Mouse (Mus musculus) retina, postnatal 1 day (tissue): ENCODE data around the gene Ust.

ENCODE experiments used
- DNase-seq: peaks from one replicate; pipeline ENCODE4 v3.0.0-alpha.2; 2012

Gene Ust

GRCm38 (mm10) chr10:8427671-8428364, 90.8 kb downstream of the Ust start:
- no peak for DNase-seq

DNA sequence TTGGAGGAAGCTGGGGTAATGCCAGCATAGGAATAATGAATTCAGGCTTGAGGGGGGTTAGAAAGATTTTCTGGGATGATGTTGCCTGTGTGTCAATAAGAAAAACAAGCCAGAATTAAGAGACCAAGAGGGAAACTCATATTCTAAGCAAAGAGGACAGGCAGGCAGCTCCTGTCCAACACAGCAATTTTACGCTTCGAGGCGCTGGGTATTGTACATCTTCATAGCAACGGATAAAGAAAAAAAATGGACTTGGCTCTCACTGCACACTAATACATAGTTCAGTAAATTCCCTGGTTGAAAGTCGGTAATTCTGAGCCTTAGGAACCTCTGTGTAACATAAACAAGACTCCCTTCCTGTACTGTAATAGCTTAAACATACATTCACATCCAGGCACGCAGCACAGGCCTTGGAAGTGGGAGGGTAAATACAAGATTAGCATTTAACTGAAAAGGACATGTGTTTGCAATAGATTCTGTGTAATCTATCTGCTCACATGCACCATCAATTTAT, 99.1 kb downstream of the Ust start:
- no peak for DNase-seq

DNA sequence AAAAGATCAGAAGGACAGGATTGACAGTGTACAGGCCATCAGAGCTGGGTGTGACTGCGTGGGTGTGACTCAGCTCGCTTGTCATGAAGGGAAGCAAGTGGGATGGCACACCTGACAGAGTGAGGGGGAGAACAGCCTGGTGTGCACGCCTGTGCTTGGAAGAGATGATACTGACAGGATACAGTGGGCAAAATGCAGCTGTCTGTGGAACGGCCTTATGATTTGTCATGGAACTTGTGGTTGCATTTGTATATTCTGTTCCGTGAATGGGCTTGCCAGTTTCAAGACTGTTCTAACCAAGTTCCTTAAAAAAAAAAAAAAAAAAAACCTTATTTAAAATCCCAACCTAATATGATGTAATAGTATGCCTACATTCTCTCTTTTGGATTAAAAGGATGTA, 103.2 kb downstream of the Ust start:
- no peak for DNase-seq

GRCm38 (mm10) chr10:8415036-8415435, 103.6 kb downstream of the Ust start:
- no peak for DNase-seq

DNA sequence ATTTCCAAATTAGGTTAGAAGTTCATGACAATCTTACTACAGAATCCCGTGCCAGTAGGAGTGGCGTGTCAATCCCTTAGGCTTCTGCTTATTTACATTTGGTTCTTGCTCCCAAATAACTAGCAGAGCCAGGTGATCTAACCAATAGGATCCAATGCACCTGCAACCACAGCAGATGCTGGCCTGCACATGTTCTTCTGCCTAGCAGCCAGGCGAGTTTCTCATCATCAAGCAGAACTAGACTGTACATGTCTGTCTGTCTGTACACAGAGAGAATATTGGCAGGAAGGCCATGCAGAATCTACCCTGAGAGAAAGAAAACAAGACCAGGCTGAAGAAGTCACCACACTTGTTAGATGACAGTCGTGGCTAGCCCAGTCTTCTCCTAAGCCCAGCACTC, 113.5 kb downstream of the Ust start:
- no peak for DNase-seq

GRCm38 (mm10) chr10:8392226-8392625, 126.4 kb downstream of the Ust start:
- no peak for DNase-seq

DNA sequence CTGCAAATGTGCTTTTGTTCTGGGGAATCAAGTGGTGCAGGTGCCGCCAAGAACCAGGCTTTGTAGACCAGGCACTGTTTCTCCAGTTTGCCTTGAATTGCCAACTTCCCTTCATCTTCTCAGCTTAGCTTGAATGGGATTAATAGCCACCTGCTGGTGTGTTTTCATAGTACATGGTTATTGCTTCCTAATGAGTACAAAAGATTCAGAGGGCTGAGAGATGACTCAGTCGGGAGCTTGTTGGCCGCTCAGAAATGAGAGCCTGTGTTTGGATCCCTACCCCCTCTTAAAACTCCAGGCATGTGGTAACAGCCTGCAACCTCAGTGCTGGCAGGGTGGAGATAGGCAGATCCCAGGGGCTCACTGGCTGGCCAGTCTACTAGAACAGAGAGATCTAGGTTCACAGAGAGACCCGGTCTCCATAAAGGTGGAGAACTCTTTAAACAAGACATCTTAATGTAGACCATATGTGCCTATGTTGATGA, 127.3 kb downstream of the Ust start:
- peak; percentile 25 for DNase-seq

- DNase-seq = no peak
Measured at GRCm38 (mm10) chr10:8388239-8388638, 130.4 kb downstream of the Ust start.

GRCm38 (mm10) chr10:8369894-8370500, 148.6 kb downstream of the Ust start:
- DNase-seq = no peak

GRCm38 (mm10) chr10:8365816-8366215, 152.8 kb downstream of the Ust start:
- DNase-seq = no peak

- no peak for DNase-seq
Measured at GRCm38 (mm10) chr10:8364182-8364581, 154.4 kb downstream of the Ust start.

DNA sequence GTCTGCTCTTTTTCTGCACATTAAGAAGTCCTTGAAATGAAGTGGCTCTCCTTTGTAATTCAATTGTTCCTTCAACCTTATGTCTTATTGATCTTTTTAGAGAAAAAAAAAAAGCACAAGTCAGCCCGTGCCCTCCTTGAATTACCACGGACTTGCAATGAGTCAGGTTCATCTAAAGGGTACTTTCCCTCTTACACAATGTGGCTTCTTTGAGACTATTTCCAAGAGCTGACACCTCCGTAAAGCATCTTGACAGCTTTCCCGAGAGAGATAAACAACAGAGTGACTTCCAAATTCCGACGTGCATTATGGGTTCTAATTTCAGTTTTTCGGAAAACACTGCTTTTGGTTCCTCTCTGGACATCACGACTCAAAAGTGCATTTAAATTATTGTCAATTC, 155.3 kb downstream of the Ust start:
- DNase-seq = no peak

GRCm38 (mm10) chr10:8358286-8359045, 160.2 kb downstream of the Ust start:
- no peak for DNase-seq

- DNase-seq = no peak
Measured at GRCm38 (mm10) chr10:8353534-8353933, 165.1 kb downstream of the Ust start.

DNA sequence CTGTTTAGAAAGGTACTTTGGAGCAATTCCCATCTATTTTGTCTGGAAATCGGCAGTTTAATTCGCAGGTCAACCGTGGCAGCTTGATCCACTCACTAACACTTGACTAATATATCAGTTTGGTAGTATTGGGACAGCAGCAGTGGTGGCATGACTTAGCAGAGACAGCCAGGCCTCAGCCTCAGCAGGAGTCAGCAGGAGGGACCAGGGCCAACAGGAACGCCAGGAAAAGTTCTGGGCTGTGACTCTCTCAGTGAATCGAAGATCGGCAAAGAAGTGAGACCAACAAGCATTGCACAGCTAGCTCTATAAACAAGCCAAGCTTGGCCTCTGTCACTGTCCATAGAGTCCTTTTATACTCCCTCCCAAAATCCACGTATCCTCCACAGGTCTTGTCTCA, 168.0 kb downstream of the Ust start:
- no peak for DNase-seq

GRCm38 (mm10) chr10:8347497-8347896, 171.1 kb downstream of the Ust start:
- DNase-seq = no peak

DNA sequence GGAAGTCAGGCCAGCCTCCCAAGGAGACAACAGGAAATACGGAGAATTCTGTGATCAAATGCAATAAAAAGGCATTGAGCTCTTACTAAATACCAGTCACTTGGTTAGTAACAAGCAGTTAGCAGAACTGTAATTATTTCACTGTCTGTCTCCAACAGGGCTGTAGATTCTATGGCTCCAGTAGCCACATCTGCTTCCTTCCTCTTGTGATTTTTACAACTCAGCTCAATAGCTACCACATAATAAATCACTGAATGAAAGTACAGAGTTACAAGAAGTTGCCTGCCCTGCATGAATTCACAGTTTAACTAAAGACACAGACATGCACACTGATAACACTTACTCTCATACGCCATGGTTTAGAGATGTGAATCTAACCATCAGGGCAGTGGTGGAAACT, 176.1 kb downstream of the Ust start:
- no peak for DNase-seq

DNA sequence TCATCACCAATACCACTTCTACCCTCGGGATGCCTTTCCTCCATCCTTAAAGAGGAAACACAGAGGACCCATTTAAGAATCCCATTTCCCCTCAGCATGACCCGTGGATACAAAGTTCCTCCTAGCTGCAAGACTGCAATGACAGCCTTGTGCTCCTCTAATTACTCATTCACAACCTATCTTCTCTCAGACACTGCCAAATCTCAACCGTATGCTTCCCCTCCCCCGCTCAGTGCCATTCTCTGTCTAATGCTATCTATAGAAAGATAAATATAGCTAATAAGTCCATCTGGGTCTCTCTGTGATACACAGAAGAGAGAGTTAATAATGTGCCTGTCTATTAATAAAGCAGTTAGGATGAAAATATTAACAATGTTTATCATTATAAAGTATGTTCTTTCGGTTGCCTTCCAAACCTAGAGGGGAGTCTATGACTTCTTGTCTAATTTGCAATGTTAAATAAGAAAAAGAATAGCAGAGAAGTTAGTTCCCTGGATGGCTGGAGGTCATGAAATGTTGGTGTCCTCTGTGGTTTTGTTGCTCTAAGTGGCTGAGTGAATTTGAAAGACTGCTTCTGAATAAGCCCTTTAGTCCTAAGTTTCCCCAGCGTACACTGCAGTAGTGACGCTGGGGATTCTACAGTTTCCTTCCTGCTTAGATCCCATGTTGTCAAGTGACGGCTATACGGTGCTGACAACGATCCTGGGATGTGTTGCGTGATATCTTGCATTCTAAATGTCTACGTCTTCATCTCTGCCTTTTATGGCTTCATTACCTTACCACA, 178.8 kb downstream of the Ust start:
- DNase-seq = no peak

GRCm38 (mm10) chr10:8336601-8337000, 182.0 kb downstream of the Ust start:
- DNase-seq = no peak

DNA sequence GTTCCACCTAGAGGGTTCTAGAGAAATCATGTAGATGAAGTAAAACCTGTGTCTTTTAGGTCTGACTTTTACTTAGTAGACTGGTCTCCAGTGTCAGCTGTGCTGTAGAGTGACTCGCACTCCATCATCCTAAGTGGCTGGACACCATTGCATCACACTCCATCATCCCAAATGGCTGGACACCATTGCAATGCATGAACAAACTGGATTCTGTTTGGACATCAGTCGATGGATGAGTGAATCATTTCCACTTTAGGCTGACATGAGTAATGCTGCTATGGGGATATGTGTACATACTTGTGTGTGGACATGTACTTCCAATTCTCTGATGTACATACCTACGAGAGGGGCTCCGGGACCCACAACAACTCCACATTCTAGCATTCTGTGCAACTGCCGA, 187.7 kb downstream of the Ust start:
- DNase-seq = no peak

DNA sequence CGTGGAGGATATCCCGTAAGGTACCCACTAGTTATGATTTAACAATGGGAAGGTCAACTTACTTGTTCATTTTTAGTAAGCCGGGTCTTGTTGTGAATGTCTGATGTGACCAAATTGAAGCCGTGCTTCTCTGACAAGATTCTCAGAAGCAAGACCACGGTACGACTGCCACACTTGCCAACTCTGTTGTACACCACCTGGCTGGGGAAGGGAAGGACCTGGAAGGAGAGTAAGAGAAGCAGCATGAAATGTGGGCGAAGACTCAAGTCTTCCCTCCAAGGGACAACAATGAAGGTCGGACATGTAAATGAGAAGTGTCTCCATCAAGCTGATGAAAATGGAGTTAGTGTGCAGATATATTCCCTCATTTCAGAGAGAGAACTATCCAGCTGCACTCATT, 188.6 kb downstream of the Ust start:
- no peak for DNase-seq

DNA sequence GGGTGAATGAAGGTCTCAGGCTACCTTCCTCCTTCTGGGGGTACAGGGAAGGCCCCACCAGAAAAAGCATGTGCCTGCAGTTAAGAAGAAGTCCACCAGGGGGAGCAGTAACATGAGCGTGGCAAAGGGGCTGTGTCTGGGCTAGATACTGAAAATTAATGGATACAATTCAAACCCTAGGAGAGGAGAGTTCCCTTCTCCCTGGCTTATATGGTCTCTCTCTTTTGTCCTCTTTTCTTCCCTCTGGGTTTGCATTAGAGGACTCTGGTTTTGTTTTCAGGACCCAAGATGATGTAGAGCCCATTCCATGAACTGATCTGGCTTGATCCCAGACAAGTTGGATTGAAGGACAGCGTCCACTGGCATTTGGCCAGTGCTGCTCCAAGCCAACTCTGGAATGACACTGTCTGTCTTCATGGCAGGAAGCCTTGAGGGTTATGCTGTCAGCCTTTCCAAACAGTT, 195.3 kb downstream of the Ust start:
- peak; percentile 65 for DNase-seq

DNA sequence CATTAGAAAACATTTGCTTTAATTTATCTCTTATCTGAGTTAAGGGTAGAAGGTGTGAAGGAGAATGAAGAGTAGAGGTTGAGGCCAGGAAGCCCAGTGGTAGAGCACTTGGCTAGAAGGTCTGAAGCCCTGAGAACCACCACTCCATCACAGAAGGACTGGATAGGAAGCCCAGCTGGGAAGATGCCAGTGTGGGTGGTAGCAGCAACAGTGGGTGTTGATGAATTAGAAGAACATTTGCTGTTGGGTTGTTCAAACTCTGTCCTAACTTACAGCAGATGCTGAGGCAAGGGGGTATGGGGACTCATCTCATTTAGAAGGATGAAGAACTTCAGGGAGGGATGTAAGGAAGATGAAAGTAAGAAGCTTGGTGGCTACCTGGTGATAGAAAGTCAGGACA, 197.9 kb downstream of the Ust start:
- no peak for DNase-seq
